Mouse (Mus musculus) kidney, postnatal 25 days (tissue): Measurements from ENCODE around the gene Tenm4.

ENCODE experiments used
- DNase-seq, 2 experiments: peaks; one replicate each; pipeline ENCODE4 v3.0.0; 2021; ENCODE audit warnings: mixed read lengths in 2 of 2

The Tenm4 gene

GRCm38 (mm10) chr7:96655096-96655716 lies 484.2 kb downstream of the Tenm4 start:
- no peak for DNase-seq

- no peak for DNase-seq
These were observed 486.2 kb downstream of the Tenm4 start for GRCm38 (mm10) chr7:96657101-96657830.

GRCm38 (mm10) chr7:96657857-96658580 lies 487.0 kb downstream of the Tenm4 start:
- no peak for DNase-seq

GRCm38 (mm10) chr7:96660907-96661306 lies 489.9 kb downstream of the Tenm4 start:
- DNase-seq, result no peak

- no peak for DNase-seq
These were observed 490.5 kb downstream of the Tenm4 start for GRCm38 (mm10) chr7:96661352-96662169.

- no peak for DNase-seq
These were observed 492.3 kb downstream of the Tenm4 start for GRCm38 (mm10) chr7:96663336-96663735.

GRCm38 (mm10) chr7:96666366-96666896 lies 495.4 kb downstream of the Tenm4 start:
- DNase-seq, result no peak

GRCm38 (mm10) chr7:96667688-96668087 lies 496.6 kb downstream of the Tenm4 start:
- no peak for DNase-seq

- no peak for DNase-seq
These were observed 499.0 kb downstream of the Tenm4 start for GRCm38 (mm10) chr7:96670095-96670494.

- DNase-seq, result no peak
These were observed 501.4 kb downstream of the Tenm4 start for GRCm38 (mm10) chr7:96672322-96672914.

GRCm38 (mm10) chr7:96677082-96677481 lies 506.0 kb downstream of the Tenm4 start:
- DNase-seq, result no peak

- DNase-seq, result no peak
These were observed 507.2 kb downstream of the Tenm4 start for GRCm38 (mm10) chr7:96678236-96678635.

GRCm38 (mm10) chr7:96679746-96680145 lies 508.7 kb downstream of the Tenm4 start:
- DNase-seq, result no peak

GRCm38 (mm10) chr7:96680405-96680804 lies 509.4 kb downstream of the Tenm4 start:
- DNase-seq, result no peak

- no peak for DNase-seq
These were observed 510.8 kb downstream of the Tenm4 start for GRCm38 (mm10) chr7:96681808-96682207.

GRCm38 (mm10) chr7:96688141-96688540 lies 517.1 kb downstream of the Tenm4 start:
- DNase-seq, result no peak

- no peak for DNase-seq
These were observed 530.2 kb downstream of the Tenm4 start for GRCm38 (mm10) chr7:96701097-96701845.

GRCm38 (mm10) chr7:96703958-96704357 lies 532.9 kb downstream of the Tenm4 start:
- no peak for DNase-seq

GRCm38 (mm10) chr7:96705307-96706129 lies 534.5 kb downstream of the Tenm4 start:
- no peak for DNase-seq

- DNase-seq, result no peak
These were observed 535.5 kb downstream of the Tenm4 start for GRCm38 (mm10) chr7:96706531-96706930.

- no peak for DNase-seq
These were observed 536.1 kb downstream of the Tenm4 start for GRCm38 (mm10) chr7:96707112-96707511.
